Mouse (Mus musculus): Measurements from ENCODE around the gene Slc25a11.

DNA sequence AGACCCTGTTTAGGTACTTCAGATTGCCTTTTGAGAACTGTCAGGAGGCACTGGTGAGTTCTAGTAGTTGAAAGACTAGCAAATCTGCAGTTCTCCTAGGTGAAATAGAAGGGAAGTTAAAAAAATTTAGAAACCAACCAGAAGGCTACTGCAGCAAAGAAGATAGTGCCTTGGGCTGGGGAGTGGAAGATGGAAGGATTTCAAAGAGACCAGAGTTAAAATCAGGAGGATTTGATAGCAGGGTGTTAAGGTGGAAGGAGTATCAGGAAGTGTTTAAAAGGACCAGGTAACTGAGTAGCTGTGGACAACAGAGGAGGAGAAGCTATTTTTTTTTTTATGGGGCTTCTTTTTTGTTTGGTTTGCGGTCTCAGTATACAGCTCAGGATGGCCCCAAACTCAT lies 9.5 kb downstream of the Slc25a11 start:
- TF ChIP-seq CTCF (IDR thresholded peaks at IDR 0.05; ENCODE audit: low read depth), result no peak
- no peak for TF ChIP-seq EP300 (IDR thresholded peaks at IDR 0.05; ENCODE audit: low read depth)

Data from liver, postnatal 0 days (tissue).